Mouse (Mus musculus) CH12.LX (cell line): ENCODE results near the gene Derl2. TPM values are rescaled to one million over a fixed set of nuclear protein-coding genes. Genes with fewer than 3 reads are reported as not detected.

Experiments
- DNase-seq: peaks from one replicate; pipeline ENCODE4 v3.0.0-alpha.2; 2013; ENCODE audit errors: extremely low read depth
- H3K27ac ChIP-seq: 2 replicates; pipeline ENCODE4 v1.5.1; 2012; ENCODE audit warnings: low read depth, mild to moderate bottlenecking, control low read depth, moderate library complexity; ENCODE audit not compliant: insufficient read depth
- H3K27me3 ChIP-seq: replicated peaks from 2 replicates; pipeline ENCODE3; 2012; ENCODE audit warnings: inconsistent platforms
- H3K36me3 ChIP-seq, 2 experiments: replicated peaks in 1 of 2; 2 replicates each; pipeline versions ENCODE3 to v1.6.1; 2012; ENCODE audit warnings: inconsistent platforms in 1 of 2, low read length in 1 of 2, mild to moderate bottlenecking in 1 of 2, mixed read lengths in 1 of 2, moderate library complexity in 1 of 2; ENCODE audit not compliant: control insufficient read depth in 1 of 2, insufficient read depth in 1 of 2
- H3K4me1 ChIP-seq, 2 experiments: 2 replicates each; pipeline ENCODE4 v1.6.1; 2012; ENCODE audit warnings: inconsistent platforms in 1 of 2, moderate library complexity in 1 of 2; ENCODE audit not compliant: insufficient read depth in 2 of 2, control insufficient read depth in 1 of 2
- H3K4me2 ChIP-seq: 2 replicates; pipeline ENCODE4 v1.6.1; 2012; ENCODE audit warnings: low read depth, mild to moderate bottlenecking, control low read depth; ENCODE audit not compliant: poor library complexity, insufficient read depth, severe bottlenecking
- H3K4me3 ChIP-seq, 3 experiments: fragments of 150-350 bp in 1 of 3; sonication (generic) in 1 of 3; replicated peaks in 1 of 3; 2 replicates each; pipeline versions ENCODE3 to v1.5.1; 2011 to 2012; ENCODE audit warnings: low read depth in 2 of 3, low read length in 2 of 3, mild to moderate bottlenecking in 2 of 3, moderate library complexity in 2 of 3, control low read depth in 1 of 3, improper control_type of control experiment in 1 of 3, inconsistent platforms in 1 of 3, mixed read lengths in 1 of 3; ENCODE audit not compliant: poor library complexity in 1 of 3
- H3K79me2 ChIP-seq: replicated peaks from 2 replicates; pipeline ENCODE4 v1.6.1; 2012; ENCODE audit warnings: mild to moderate bottlenecking, moderate library complexity; ENCODE audit not compliant: control insufficient read depth, poor library complexity, insufficient read depth, severe bottlenecking; ENCODE audit errors: extremely low read depth
- H3K9ac ChIP-seq: 2 replicates; pipeline ENCODE4 v1.6.1; 2012; ENCODE audit warnings: low read depth, mild to moderate bottlenecking, control low read depth, moderate library complexity; ENCODE audit not compliant: insufficient read depth
- H3K9me3 ChIP-seq: replicated peaks from 2 replicates; pipeline ENCODE3; 2012; ENCODE audit warnings: low read length, inconsistent platforms, mixed read lengths
- BHLHE40 ChIP-seq: IDR thresholded peaks from 2 replicates; pipeline ENCODE4 v1.6.1; 2011; ENCODE audit warnings: mild to moderate bottlenecking, low read depth, low read length, improper control_type of control experiment
- CTCF ChIP-seq, 2 experiments: IDR thresholded peaks in 1 of 2; conservative IDR thresholded peaks in 1 of 2; 2 replicates each; pipeline ENCODE4 v1.5.1; 2011 to 2012; ENCODE audit warnings: low read depth in 2 of 2, low read length in 2 of 2, improper control_type of control experiment in 1 of 2, inconsistent platforms in 1 of 2, mild to moderate bottlenecking in 1 of 2, moderate library complexity in 1 of 2
- E2F4 ChIP-seq: IDR thresholded peaks from 2 replicates; pipeline ENCODE4 v1.6.1; 2011; ENCODE audit warnings: low read depth, low read length, improper control_type of control experiment; ENCODE audit not compliant: insufficient replicate concordance
- ETS1 ChIP-seq: conservative IDR thresholded peaks from 2 replicates; pipeline ENCODE4 v1.6.1; 2012; ENCODE audit warnings: low read depth, mild to moderate bottlenecking, inconsistent platforms, low read length, improper control_type of control experiment, moderate library complexity
- IRF4 ChIP-seq: IDR thresholded peaks from 2 replicates; pipeline ENCODE4 v1.6.1; 2014; ENCODE audit warnings: low read depth, mild to moderate bottlenecking, inconsistent platforms, low read length, improper control_type of control experiment
- JUND ChIP-seq: conservative IDR thresholded peaks from 2 replicates; pipeline ENCODE4 v1.6.1; 2011; ENCODE audit warnings: low read depth, low read length, improper control_type of control experiment
- KAT2A ChIP-seq: IDR thresholded peaks from 2 replicates; pipeline ENCODE4 v1.6.1; 2012; ENCODE audit warnings: low read length, improper control_type of control experiment, inconsistent platforms; ENCODE audit not compliant: insufficient replicate concordance
- MAFK ChIP-seq: IDR thresholded peaks from 2 replicates; pipeline ENCODE4 v1.6.1; 2011; ENCODE audit warnings: low read length, improper control_type of control experiment; ENCODE audit not compliant: insufficient replicate concordance
- MAZ ChIP-seq: IDR thresholded peaks from 2 replicates; pipeline ENCODE4 v1.6.1; 2012; ENCODE audit warnings: low read depth, mild to moderate bottlenecking, inconsistent platforms, low read length, improper control_type of control experiment, moderate library complexity
- MEF2A ChIP-seq: IDR thresholded peaks from 2 replicates; pipeline ENCODE4 v1.6.1; 2014; ENCODE audit warnings: low read depth, mild to moderate bottlenecking, inconsistent platforms, low read length, improper control_type of control experiment, borderline replicate concordance
- MXI1 ChIP-seq: IDR thresholded peaks from 2 replicates; pipeline ENCODE4 v1.6.1; 2011; ENCODE audit warnings: mild to moderate bottlenecking, low read depth, low read length, improper control_type of control experiment
- MYC ChIP-seq: IDR thresholded peaks from 2 replicates; pipeline ENCODE4 v1.6.1; 2011; ENCODE audit warnings: low read depth, mild to moderate bottlenecking, improper control_type of control experiment, low read length
- NRF1 ChIP-seq: IDR thresholded peaks from 2 replicates; pipeline ENCODE4 v1.6.1; 2014; ENCODE audit warnings: low read depth, mild to moderate bottlenecking, inconsistent platforms, low read length, improper control_type of control experiment, moderate library complexity
- PAX5 ChIP-seq: IDR thresholded peaks from 2 replicates; pipeline ENCODE4 v1.6.1; 2012; ENCODE audit warnings: low read length, inconsistent platforms, mixed read lengths
- POLR2A ChIP-seq: IDR thresholded peaks from 2 replicates; pipeline ENCODE4 v1.6.1; 2011; ENCODE audit warnings: low read depth, mild to moderate bottlenecking, improper control_type of control experiment, low read length
- POLR2AphosphoS2 ChIP-seq: IDR thresholded peaks from 2 replicates; pipeline ENCODE4 v1.6.1; 2011; ENCODE audit warnings: low read depth, low read length, improper control_type of control experiment
- RAD21 ChIP-seq: IDR thresholded peaks from 2 replicates; pipeline ENCODE4 v1.6.1; 2011; ENCODE audit warnings: low read depth, mild to moderate bottlenecking, low read length, improper control_type of control experiment, moderate library complexity
- SMC3 ChIP-seq: IDR thresholded peaks from 2 replicates; pipeline ENCODE4 v1.6.1; 2011; ENCODE audit warnings: low read depth, low read length, improper control_type of control experiment
- USF2 ChIP-seq: conservative IDR thresholded peaks from 2 replicates; pipeline ENCODE4 v1.6.1; 2011; ENCODE audit warnings: low read depth, low read length, improper control_type of control experiment
- ZMIZ1 ChIP-seq: IDR thresholded peaks from 2 replicates; pipeline ENCODE4 v1.6.1; 2012; ENCODE audit warnings: low read depth, mild to moderate bottlenecking, inconsistent platforms, low read length, improper control_type of control experiment
- dilution Hi-C: fragments of 300-500 bp; cut with MboI; formaldehyde crosslinking; loops from 2 replicates; pipeline ENCODE4 v1.14.3; 2020; ENCODE audit warnings: low sequenced_read_pairs; ENCODE audit not compliant: extremely low pct_unique_long_range_greater_than_20kb, extremely low pct_ligation_motif_present
- in situ Hi-C: fragments of 300-500 bp; cut with MboI; formaldehyde crosslinking; loops from 3 replicates; pipeline ENCODE4 v1.14.3; 2019; ENCODE audit warnings: low sequenced_read_pairs, low pct_ligation_motif_present, low pct_unique_long_range_greater_than_20kb, mixed read lengths
- polyA plus RNA-seq: library from polyadenylated mRNA; unstranded; fragments of >175 nt; gene quantifications from 2 replicates; pipeline ENCODE4 v1.2.1, GENCODE M21; 2012; ENCODE audit warnings: low read depth; ENCODE audit not compliant: insufficient read length
- total RNA-seq, 2 experiments: library from RNA; depleted of rRNA; stranded (reverse); fragments of 300-350 nt in 1 of 2; fragments of >200 nt in 1 of 2; gene quantifications; 2 replicates each; pipeline ENCODE4 v1.2.3; 2012 to 2014

Gene Derl2
- total and polyA plus RNA-seq, 3 experiments = 32.7 to 132 (median 95.0) TPM

- Histone ChIP-seq H3K4me1 (peaks cover 7 to 23% of the 10 kb centered on the region in 2 experiments), H3K9ac (no peak overlapping the region), H3K79me2 (peaks cover 21% of the 10 kb centered on the region), H3K9me3 (no peaks in the 10 kb centered on the region), H3K27ac (no peak overlapping the region), H3K4me3 (no peak overlapping the region), H3K36me3 (peaks cover 30 to 62% of the 10 kb centered on the region in 2 experiments), H3K27me3 (no peaks in the 10 kb centered on the region), H3K4me2 (no peak overlapping the region)
- in situ Hi-C loops = no loop called here
- TF ChIP-seq BHLHE40 = no peak
- no peak for TF ChIP-seq SMC3
- no peak for TF ChIP-seq IRF4
- no peak for TF ChIP-seq RAD21
- TF ChIP-seq MAFK = no peak
- no peak for TF ChIP-seq MAZ
- TF ChIP-seq MEF2A = no peak
- no peak for TF ChIP-seq JUND
- no peak for TF ChIP-seq ZMIZ1
- no peak for TF ChIP-seq POLR2A
- TF ChIP-seq ETS1 = no peak
- TF ChIP-seq MYC = no peak
- no peak for TF ChIP-seq MXI1
- TF ChIP-seq E2F4 = no peak
- no peak for TF ChIP-seq POLR2AphosphoS2
- DNase-seq = no peak
- dilution Hi-C loops = no loop called here
These were observed 12.6 kb downstream of the Derl2 start for GRCm38 (mm10) chr11:71007026-71007425.

- peak overlapping the region; percentile 30; the same call in 1 of the 2 replicates for H3K4me2 ChIP-seq
- TF ChIP-seq MXI1 (no peak), JUND (no peak), NRF1 (no peak), USF2 (no peak), KAT2A (no peak), IRF4 (no peak), E2F4 (no peak), CTCF (conservative IDR thresholded peaks at IDR 0.05 in 1 of 2, IDR thresholded peaks at IDR 0.05 in 1 of 2; ENCODE audit: low read depth in 2 of 2, low read length in 2 of 2) (no peak), MAFK (no peak), POLR2A (no peak), SMC3 (no peak), PAX5 (no peak), ZMIZ1 (no peak), MEF2A (no peak)
- TF ChIP-seq, all 38 proteins: peak for 0
- Histone ChIP-seq H3K4me1 (peaks cover 7 to 33% of the 10 kb centered on the region in 2 experiments), H3K9ac (peak overlapping the region; percentile 3; the same call in 1 of the 2 replicates), H3K36me3 (peaks cover 24 to 58% of the 10 kb centered on the region in 2 experiments), H3K27me3 (no peaks in the 10 kb centered on the region), H3K9me3 (no peaks in the 10 kb centered on the region), H3K27ac (no peak overlapping the region), H3K79me2 (peaks cover 28% of the 10 kb centered on the region), H3K4me3 (peak overlapping the region in 2 of 3 experiments; percentile 71 to 78)
- no peak for DNase-seq
- dilution Hi-C loops = no loop called here
- in situ Hi-C loops = no loop called here
These were observed 14.6 kb downstream of the Derl2 start for GRCm38 (mm10) chr11:71005046-71005445.
